Mouse (Mus musculus) thymus, postnatal 10 days (tissue): ENCODE data around the gene Olfr544.
"Not testable (repeated sequence)": the region's sequence is repeated elsewhere in the genome, so short reads cannot be mapped to it uniquely, and the experiment has no call there.

ENCODE experiments used
- DNase-seq, 2 experiments: peaks; one replicate each; pipeline ENCODE4 v3.0.0; 2021; ENCODE audit warnings: low spot score in 2 of 2

Olfr544 gene

GRCm38 (mm10) chr7:102488161-102488560, at the start of gene Olfr544:
Olfr544 (minus strand) TSS chr7:102488313.
- no peak for DNase-seq

- no peak for DNase-seq
Measured at GRCm38 (mm10) chr7:102534449-102534848, 46.3 kb upstream of the Olfr544 start, which contains the start of gene Olfr547. Olfr547 (plus strand) TSS chr7:102534749.

GRCm38 (mm10) chr7:102529052-102529451, 40.9 kb upstream of the Olfr544 start:
- no peak for DNase-seq

DNA sequence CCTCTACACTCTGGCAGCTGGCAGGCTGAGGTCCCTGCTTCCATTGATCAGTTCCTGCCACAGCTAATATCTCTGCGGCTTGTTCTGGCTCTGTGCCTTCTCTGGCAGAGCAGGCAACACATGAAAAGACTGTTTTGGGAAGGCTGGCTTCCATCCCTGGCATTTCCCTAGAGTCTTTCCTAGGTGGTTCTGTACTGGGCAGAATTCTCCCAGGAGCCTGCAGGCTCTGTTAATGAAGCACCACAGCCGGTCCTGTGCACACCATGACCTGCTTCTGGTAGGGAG, 28.9 kb upstream of the Olfr544 start:
- DNase-seq: no peak

GRCm38 (mm10) chr7:102516261-102517050, 28.3 kb upstream of the Olfr544 start:
- DNase-seq: no peak

DNA sequence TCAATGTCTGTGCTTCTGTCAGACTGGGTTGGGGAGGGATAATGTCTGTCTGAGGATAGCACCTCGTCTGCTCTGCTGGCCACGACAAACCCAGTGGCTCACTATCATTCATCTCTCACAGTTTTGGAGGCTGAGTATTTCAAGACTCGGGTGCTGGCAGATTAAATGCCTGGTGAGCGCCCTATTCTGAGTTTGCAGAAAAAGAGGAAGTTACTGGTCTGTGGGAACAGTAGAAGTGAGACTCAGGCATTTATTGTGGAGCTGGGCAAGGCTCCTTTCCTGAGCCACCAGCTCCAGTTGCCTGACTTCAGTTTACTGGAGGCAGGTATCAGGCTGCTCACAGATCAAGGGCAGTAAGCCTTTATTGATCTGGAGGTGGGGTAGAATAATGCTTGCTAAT, 26.0 kb upstream of the Olfr544 start:
- DNase-seq: no peak

GRCm38 (mm10) chr7:102512814-102513435, 24.8 kb upstream of the Olfr544 start:
- peak; percentile 57 to 95 for DNase-seq

GRCm38 (mm10) chr7:102511927-102512326, 23.8 kb upstream of the Olfr544 start:
- no peak for DNase-seq

DNA sequence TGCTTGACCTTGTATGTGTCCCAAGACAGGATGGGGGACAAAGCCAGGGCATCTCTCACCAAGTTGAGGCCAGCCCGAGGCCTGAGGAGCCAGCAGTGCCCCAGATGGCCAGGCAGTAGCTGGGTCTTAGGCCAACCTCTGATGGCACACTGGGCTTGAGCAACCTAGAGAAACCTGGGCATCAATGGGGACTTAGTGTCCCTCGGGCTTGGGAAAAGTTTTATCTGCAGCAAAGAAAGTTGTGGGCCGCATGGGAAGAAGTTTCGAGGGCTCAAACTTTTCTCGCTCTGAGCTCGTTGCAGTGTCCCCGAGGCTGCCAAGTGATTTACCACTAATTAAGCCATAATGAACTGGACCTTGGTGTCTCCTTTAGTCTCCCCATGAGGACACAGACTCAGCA, 21.6 kb upstream of the Olfr544 start:
- DNase-seq: no peak

DNA sequence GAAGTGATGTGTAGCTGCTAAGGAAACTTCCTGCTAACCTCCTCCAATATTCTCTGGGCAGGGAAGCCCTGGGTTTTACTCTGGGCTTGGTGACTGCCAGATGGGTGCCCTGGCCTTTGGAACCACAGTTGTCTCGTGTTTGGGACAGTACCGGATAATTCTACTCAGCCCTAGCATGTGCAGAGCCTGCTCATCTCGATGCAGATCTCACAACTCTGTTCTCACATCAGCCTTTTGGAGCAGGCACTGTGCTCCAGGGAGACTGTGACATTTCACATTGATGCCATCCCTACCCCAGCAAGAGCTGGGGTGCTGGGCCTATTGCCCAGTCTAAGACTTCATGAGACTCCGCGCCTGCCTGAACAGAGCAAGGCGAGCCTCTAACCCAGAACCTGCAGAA, 20.6 kb upstream of the Olfr544 start:
- DNase-seq: no peak

GRCm38 (mm10) chr7:102508066-102508465, 20.0 kb upstream of the Olfr544 start:
- DNase-seq: no peak

DNA sequence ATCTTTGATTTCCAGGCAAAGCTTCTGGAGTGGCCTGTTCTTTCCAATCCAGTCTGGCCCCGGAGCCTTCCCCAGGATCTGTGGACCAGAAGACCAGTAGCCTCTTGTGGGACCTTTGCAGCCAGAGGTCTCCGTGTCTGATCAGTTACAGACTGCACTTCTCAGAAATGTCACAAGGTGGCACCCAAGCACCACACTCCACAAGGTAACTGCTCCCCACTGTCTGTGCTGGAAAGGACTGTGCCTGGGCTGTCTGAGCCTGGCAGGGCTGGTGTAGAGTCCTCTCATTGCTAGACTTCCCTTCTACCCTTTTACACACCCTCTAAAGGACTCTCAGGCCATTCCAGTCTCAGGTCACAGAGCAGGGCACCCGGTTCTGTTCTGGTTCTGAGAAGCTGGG, 18.7 kb upstream of the Olfr544 start:
- DNase-seq: peak; percentile 44 to 71

DNA sequence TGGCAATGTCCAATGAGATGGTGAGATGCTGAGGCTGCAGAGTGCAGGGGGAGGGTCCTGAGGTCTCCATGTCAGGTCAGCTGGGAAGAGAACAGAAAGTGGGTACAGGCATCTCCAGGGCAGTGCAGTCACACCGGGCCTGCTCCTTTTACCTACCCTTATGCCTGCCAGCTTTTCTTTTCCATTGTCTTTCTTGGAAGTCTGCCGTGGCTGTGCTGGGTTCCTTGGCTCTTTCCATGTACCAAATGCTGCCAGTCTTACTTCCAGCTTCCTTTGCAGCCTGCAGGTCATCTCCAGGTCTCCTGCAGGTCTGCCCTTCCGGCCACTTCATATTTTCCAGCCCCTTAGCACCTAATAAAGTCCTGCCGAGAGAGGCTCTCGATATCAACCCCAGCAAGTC, 13.9 kb upstream of the Olfr544 start:
- DNase-seq: no peak

GRCm38 (mm10) chr7:102499473-102499872, 11.4 kb upstream of the Olfr544 start, which contains the start of gene Olfr545:
Olfr545 (minus strand) TSS chr7:102499573.
- DNase-seq: no peak

GRCm38 (mm10) chr7:102494416-102494815, 6.3 kb upstream of the Olfr544 start:
- DNase-seq: not testable (repeated sequence)

GRCm38 (mm10) chr7:102486105-102486504, 2.0 kb downstream of the Olfr544 start:
- DNase-seq: no peak

- DNase-seq: not testable (repeated sequence)
Measured at GRCm38 (mm10) chr7:102484766-102485165, 3.3 kb downstream of the Olfr544 start.

- no peak for DNase-seq
Measured at GRCm38 (mm10) chr7:102483665-102484064, 4.4 kb downstream of the Olfr544 start.

GRCm38 (mm10) chr7:102481579-102481978, 6.5 kb downstream of the Olfr544 start, which contains the start of gene Olfr543:
Olfr543 (minus strand) TSS chr7:102481679.
- DNase-seq: no peak

DNA sequence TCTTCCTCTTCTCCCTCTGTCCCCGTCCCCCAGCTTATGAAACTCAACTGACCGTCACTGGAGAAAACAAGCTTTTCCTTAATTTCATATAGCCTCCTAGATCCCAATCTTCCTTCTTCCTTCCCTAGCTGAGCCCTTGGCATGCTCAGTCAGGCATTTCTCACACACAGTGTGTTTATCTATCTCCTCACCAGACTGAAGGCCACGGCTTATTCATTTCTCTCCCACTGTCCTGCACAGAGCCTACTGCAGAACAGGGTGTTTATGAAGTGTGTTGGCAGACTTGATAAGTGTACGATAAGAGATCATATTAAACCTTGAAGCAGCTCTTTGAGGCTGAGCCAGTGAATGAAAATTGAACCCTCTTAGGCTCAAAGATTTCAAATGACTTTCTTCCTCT, 7.3 kb downstream of the Olfr544 start:
- DNase-seq: no peak

DNA sequence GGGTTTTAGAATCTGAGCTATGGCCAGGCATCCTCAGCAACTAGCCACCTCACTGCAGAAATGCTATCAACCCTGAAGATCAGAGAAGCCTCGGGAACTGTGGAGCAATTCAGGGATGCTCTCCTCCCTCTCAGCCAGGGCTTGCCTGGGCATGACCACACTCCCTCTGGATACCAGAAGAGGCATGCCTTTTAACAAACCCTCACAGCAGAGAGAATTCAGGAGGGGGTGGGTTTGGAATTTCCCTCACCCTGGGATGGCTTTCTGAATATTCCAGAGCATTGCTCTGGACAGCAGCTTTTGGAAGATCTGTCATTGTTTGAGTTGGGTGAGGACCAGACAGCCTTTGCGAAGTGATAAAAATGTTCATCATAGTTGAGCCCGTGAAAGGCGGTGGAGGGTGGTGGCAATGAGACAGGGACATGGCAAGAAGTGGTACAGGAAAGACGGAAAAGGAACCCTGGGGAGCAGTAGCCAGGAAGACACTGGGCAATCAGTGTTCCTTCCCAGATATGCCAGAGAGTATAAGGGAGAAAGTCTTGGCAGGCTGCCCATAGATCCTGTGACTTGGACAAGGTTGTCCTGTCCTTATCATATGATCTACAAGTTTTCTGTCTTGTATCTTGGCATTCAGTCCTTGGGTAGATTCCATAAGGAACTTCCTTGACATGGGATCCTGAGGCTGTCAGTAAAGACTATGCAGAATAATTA, 8.6 kb downstream of the Olfr544 start:
- DNase-seq: no peak

- no peak for DNase-seq
Measured at GRCm38 (mm10) chr7:102478926-102479325, 9.2 kb downstream of the Olfr544 start.

GRCm38 (mm10) chr7:102478425-102478824, 9.7 kb downstream of the Olfr544 start:
- no peak for DNase-seq
